Mouse (Mus musculus) brain, embryonic 14.5 days (tissue): Measurements from ENCODE around the gene Pbld1. TPM values are rescaled to one million over a fixed set of nuclear protein-coding genes. Genes with fewer than 3 reads are reported as not detected.
A peak's percentile ranks its signal among the peaks of the same experiment; 100 is the strongest.

Source experiments
- DNase-seq: peaks from one replicate; pipeline ENCODE4 v3.0.0-alpha.2; 2011; ENCODE audit warnings: low read depth
- CTCF ChIP-seq: fragments of 200-500 bp; IDR thresholded peaks from 2 replicates; pipeline ENCODE4 v1.5.1; 2012; ENCODE audit warnings: inconsistent platforms, mild to moderate bottlenecking, moderate library complexity, borderline replicate concordance; ENCODE audit not compliant: insufficient read depth, insufficient read length; ENCODE audit errors: extremely low read depth
- POLR2A ChIP-seq: fragments of 200-500 bp; IDR thresholded peaks from 2 replicates; pipeline ENCODE4 v1.6.1; 2012; ENCODE audit warnings: mild to moderate bottlenecking, inconsistent platforms, borderline replicate concordance; ENCODE audit not compliant: poor library complexity, insufficient read depth, insufficient read length, severe bottlenecking; ENCODE audit errors: extremely low read depth
- polyA plus RNA-seq: library from polyadenylated mRNA; depleted of rRNA; stranded (reverse); fragments of >200 nt; gene quantifications from 2 replicates; pipeline ENCODE4 v1.2.3, GENCODE M21; 2012; rRNA removed

Gene Pbld1
- 0.12 and 0.33 TPM in 2 replicates for polyA plus RNA-seq

- no peak for TF ChIP-seq CTCF
- TF ChIP-seq POLR2A, result no peak
- DNase-seq, result no peak
Measured at GRCm38 (mm10) chr10:63059862-63060261, at the start of gene Pbld1. Pbld1 (plus strand) TSS chr10:63060162.

GRCm38 (mm10) chr10:63010268-63010667 lies 49.7 kb upstream of the Pbld1 start:
- no peak for DNase-seq
- no peak for TF ChIP-seq POLR2A
- no peak for TF ChIP-seq CTCF

- no peak for TF ChIP-seq POLR2A
- no peak for TF ChIP-seq CTCF
- no peak for DNase-seq
Measured at GRCm38 (mm10) chr10:63011556-63011955, 48.4 kb upstream of the Pbld1 start.

- no peak for DNase-seq
- TF ChIP-seq CTCF, result no peak
- TF ChIP-seq POLR2A, result no peak
Measured at GRCm38 (mm10) chr10:63013476-63013875, 46.5 kb upstream of the Pbld1 start.

GRCm38 (mm10) chr10:63014168-63014567 lies 45.8 kb upstream of the Pbld1 start:
- no peak for DNase-seq
- no peak for TF ChIP-seq CTCF
- TF ChIP-seq POLR2A, result no peak

GRCm38 (mm10) chr10:63019304-63019703 lies 40.7 kb upstream of the Pbld1 start:
- TF ChIP-seq CTCF (no peak), POLR2A (no peak)
- DNase-seq, result no peak

GRCm38 (mm10) chr10:63021702-63022101 lies 38.3 kb upstream of the Pbld1 start:
- TF ChIP-seq CTCF, result no peak
- TF ChIP-seq POLR2A, result no peak
- no peak for DNase-seq

GRCm38 (mm10) chr10:63022541-63023120 lies 37.3 kb upstream of the Pbld1 start:
- TF ChIP-seq CTCF (no peak), POLR2A (no peak)
- DNase-seq, result peak; percentile 42

GRCm38 (mm10) chr10:63023121-63023748 lies 36.7 kb upstream of the Pbld1 start:
- DNase-seq, result peak; percentile 84
- no peak for TF ChIP-seq CTCF
- peak; percentile 45; the same call in 1 of the 2 replicates for TF ChIP-seq POLR2A

GRCm38 (mm10) chr10:63023749-63024579 lies 36.0 kb upstream of the Pbld1 start, which contains the start of the genes Hnrnph3 and Pbld2:
Hnrnph3 (minus strand) TSS chr10:63024217.
Pbld2 (plus strand) TSS chr10:63024315.
- DNase-seq, result peak; percentile 99
- TF ChIP-seq POLR2A (peak; percentile 85), CTCF (no peak)

- no peak for TF ChIP-seq POLR2A
- peak; percentile 36; the same call in 1 of the 2 replicates for TF ChIP-seq CTCF
Measured at GRCm38 (mm10) chr10:63024580-63024910, 35.4 kb upstream of the Pbld1 start.

GRCm38 (mm10) chr10:63025016-63025415 lies 34.9 kb upstream of the Pbld1 start:
- TF ChIP-seq CTCF, result no peak
- TF ChIP-seq POLR2A, result no peak
- DNase-seq, result peak; percentile 65

More at GRCm38 (mm10) chr10:63024580-63024910, 35.4 kb upstream of the Pbld1 start:
- DNase-seq, result peak; percentile 88
